Mouse (Mus musculus) midbrain, postnatal 0 days (tissue): ENCODE measurements at regions not wholly inside any gene's neighbourhood (a gene's known extent, or its start where the extent isn't known, plus 50 kb on each side); places are given as distances from the start of the nearest gene placed in this dataset.

Experiments
- ATAC-seq: fragments of 200-750 bp; cut with Nextera tagmentation; 2 replicates; pipeline ENCODE4 v1.8.0; 2017; ENCODE audit warnings: moderate number of reproducible peaks, mild to moderate bottlenecking, moderate TSS enrichment, moderate library complexity; ENCODE audit not compliant: low FRiP score
- DNase-seq: peaks from one replicate; pipeline ENCODE4 v3.0.0-alpha.2; 2015; ENCODE audit warnings: low spot score
- H3K27ac ChIP-seq: fragments of 300-500 bp; sonication (generic); 2 replicates; pipeline ENCODE4 v1.5.1; 2014; ENCODE audit warnings: low read depth, mild to moderate bottlenecking, low read length, mixed read lengths
- H3K27me3 ChIP-seq: fragments of 300-500 bp; sonication (generic); 2 replicates; pipeline ENCODE4 v1.6.1; 2014; ENCODE audit warnings: low read length, control low read depth, mixed read lengths; ENCODE audit not compliant: insufficient read depth
- H3K36me3 ChIP-seq: fragments of 300-500 bp; sonication (generic); 2 replicates; pipeline ENCODE4 v1.6.1; 2014; ENCODE audit warnings: low read length, control low read depth, mixed read lengths; ENCODE audit not compliant: insufficient read depth
- H3K4me1 ChIP-seq: fragments of 300-500 bp; sonication (generic); 2 replicates; pipeline ENCODE4 v1.6.1; 2014; ENCODE audit warnings: mild to moderate bottlenecking, control low read depth, antibody characterized with exemption, low read length, mixed read lengths; ENCODE audit not compliant: insufficient read depth
- H3K4me2 ChIP-seq: fragments of 300-500 bp; sonication (generic); 2 replicates; pipeline ENCODE4 v1.6.1; 2014; ENCODE audit warnings: low read depth, mild to moderate bottlenecking, low read length, mixed read lengths; ENCODE audit not compliant: poor library complexity, severe bottlenecking
- H3K4me3 ChIP-seq: fragments of 300-500 bp; sonication (generic); 2 replicates; pipeline ENCODE4 v1.5.1; 2014; ENCODE audit warnings: low read depth, mild to moderate bottlenecking, low read length, moderate library complexity
- H3K9ac ChIP-seq: fragments of 300-500 bp; sonication (generic); replicated peaks from 2 replicates; pipeline ENCODE4 v1.6.1; 2014; ENCODE audit warnings: mild to moderate bottlenecking, low read length, moderate library complexity, mixed read lengths; ENCODE audit not compliant: poor library complexity, severe bottlenecking
- H3K9me3 ChIP-seq: fragments of 300-500 bp; sonication (generic); 2 replicates; pipeline ENCODE4 v1.6.1; 2016; ENCODE audit warnings: low read length, control low read depth
- CTCF ChIP-seq: IDR thresholded peaks from 2 replicates; pipeline ENCODE4 v1.5.1; 2016; ENCODE audit warnings: antibody characterized with exemption, mild to moderate bottlenecking
- WGBS: fragments of 180-500 bp; shearing (Covaris S2); extraction: QIAGEN DNeasy Blood & Tissue Kit; methylation state at CpG from one replicate; pipeline ENCODE4 v1.1.7; 2014; 5-methylcytosine and 5-hydroxymethylcytosine counted together

GRCm38 (mm10) chr1:88945868-88946267, 124.3 kb upstream of the Sh3bp4 start:
- no peaks in the 10 kb centered on the region for H3K4me1 ChIP-seq
- no peak overlapping the region for H3K4me3 ChIP-seq
- H3K27me3 ChIP-seq, result no peaks in the 10 kb centered on the region
- 91% methylated on average over 10 of the region's 10 CpGs for WGBS
- ATAC-seq (no peak), DNase-seq (no peak)
- no peak overlapping the region for H3K4me2 ChIP-seq
- no peak for TF ChIP-seq CTCF
- H3K36me3 ChIP-seq, result no peaks in the 10 kb centered on the region
- no peaks in the 10 kb centered on the region for H3K9me3 ChIP-seq
- no peak overlapping the region for H3K9ac ChIP-seq
- H3K27ac ChIP-seq, result no peak overlapping the region

DNA sequence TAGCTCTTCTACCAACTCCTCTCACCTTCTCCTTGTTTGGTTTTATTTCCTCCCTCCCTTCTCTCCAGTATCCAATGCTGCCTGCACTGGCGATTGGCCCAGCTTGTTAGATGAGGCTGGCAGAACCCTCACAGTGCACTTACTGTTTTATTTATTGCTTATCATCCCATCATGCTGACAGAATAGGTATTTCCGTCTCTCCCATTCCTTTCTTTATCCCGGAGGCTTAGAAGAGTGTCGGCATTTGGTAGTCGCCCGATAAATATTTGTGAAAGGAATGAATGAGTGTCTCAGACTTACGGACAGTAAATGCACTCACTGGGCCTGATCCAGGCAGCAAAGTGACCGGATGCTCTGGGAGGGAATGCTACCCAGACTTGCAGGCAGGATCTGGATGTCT, 123.8 kb upstream of the Sh3bp4 start:
- Histone ChIP-seq H3K4me3 (no peak overlapping the region), H3K9me3 (no peaks in the 10 kb centered on the region), H3K9ac (no peak overlapping the region), H3K4me1 (no peaks in the 10 kb centered on the region), H3K27ac (no peak overlapping the region), H3K4me2 (no peak overlapping the region), H3K27me3 (no peaks in the 10 kb centered on the region), H3K36me3 (no peaks in the 10 kb centered on the region)
- no peak for TF ChIP-seq CTCF
- WGBS, result 82% methylated on average over 8 of the region's 8 CpGs
- DNase-seq, result no peak
- no peak for ATAC-seq

GRCm38 (mm10) chr1:88949911-88950310, 120.3 kb upstream of the Sh3bp4 start:
- Histone ChIP-seq H3K4me2 (no peak overlapping the region), H3K9me3 (no peaks in the 10 kb centered on the region), H3K36me3 (no peaks in the 10 kb centered on the region), H3K9ac (no peak overlapping the region), H3K4me1 (no peaks in the 10 kb centered on the region), H3K27ac (no peak overlapping the region), H3K4me3 (no peak overlapping the region), H3K27me3 (no peaks in the 10 kb centered on the region)
- whole genome bisulfite sequencing, result 59% methylated on average over 1 of the region's 1 CpGs
- no peak for DNase-seq
- no peak for TF ChIP-seq CTCF
- ATAC-seq, result no peak

- no peaks in the 10 kb centered on the region for H3K4me1 ChIP-seq
- H3K4me3 ChIP-seq, result no peak overlapping the region
- ATAC-seq (no peak), DNase-seq (no peak)
- no peak for TF ChIP-seq CTCF
- no peak overlapping the region for H3K4me2 ChIP-seq
- no peak overlapping the region for H3K27ac ChIP-seq
- H3K9me3 ChIP-seq, result no peaks in the 10 kb centered on the region
- H3K9ac ChIP-seq, result no peak overlapping the region
- no peaks in the 10 kb centered on the region for H3K27me3 ChIP-seq
- H3K36me3 ChIP-seq, result no peaks in the 10 kb centered on the region
- 89% methylated on average over 4 of the region's 4 CpGs for WGBS
Measured at GRCm38 (mm10) chr1:88953516-88953915, 116.7 kb upstream of the Sh3bp4 start.

GRCm38 (mm10) chr1:88954784-88955183, 115.4 kb upstream of the Sh3bp4 start:
- WGBS, result 92% methylated on average over 5 of the region's 5 CpGs
- no peaks in the 10 kb centered on the region for H3K36me3 ChIP-seq
- no peak overlapping the region for H3K27ac ChIP-seq
- H3K4me3 ChIP-seq, result no peak overlapping the region
- H3K27me3 ChIP-seq, result no peaks in the 10 kb centered on the region
- no peaks in the 10 kb centered on the region for H3K4me1 ChIP-seq
- DNase-seq (no peak), ATAC-seq (no peak)
- no peak overlapping the region for H3K4me2 ChIP-seq
- H3K9me3 ChIP-seq, result no peaks in the 10 kb centered on the region
- TF ChIP-seq CTCF, result no peak
- no peak overlapping the region for H3K9ac ChIP-seq

DNA sequence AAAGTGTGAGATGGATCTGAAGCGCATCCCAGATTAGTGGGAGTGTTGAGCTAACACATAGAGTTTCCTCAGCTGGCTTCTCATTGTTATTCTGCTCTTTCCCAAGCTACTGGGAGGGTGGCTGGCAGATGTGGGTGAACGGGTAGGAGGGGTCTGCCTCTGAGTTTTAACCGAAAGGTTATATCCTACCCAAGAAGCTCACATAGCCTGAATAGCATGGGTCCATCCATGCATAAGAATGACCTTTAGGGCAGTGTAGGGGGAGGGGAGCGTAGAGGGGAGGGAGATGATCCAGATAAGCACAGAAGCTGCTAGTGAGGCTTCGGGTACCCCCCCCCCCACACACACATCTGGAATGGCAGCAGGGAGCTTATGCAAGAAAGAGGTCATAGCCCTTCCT, 113.2 kb upstream of the Sh3bp4 start:
- DNase-seq (no peak), ATAC-seq (no peak)
- WGBS, result 61% methylated on average over 5 of the region's 5 CpGs
- H3K27me3 ChIP-seq, result no peaks in the 10 kb centered on the region
- H3K27ac ChIP-seq, result no peak overlapping the region
- H3K9ac ChIP-seq, result no peak overlapping the region
- no peak overlapping the region for H3K4me3 ChIP-seq
- no peak for TF ChIP-seq CTCF
- no peaks in the 10 kb centered on the region for H3K4me1 ChIP-seq
- no peak overlapping the region for H3K4me2 ChIP-seq
- no peaks in the 10 kb centered on the region for H3K9me3 ChIP-seq
- H3K36me3 ChIP-seq, result no peaks in the 10 kb centered on the region

GRCm38 (mm10) chr1:88959715-88960114, 110.5 kb upstream of the Sh3bp4 start:
- H3K9me3 ChIP-seq, result no peaks in the 10 kb centered on the region
- ATAC-seq, result no peak
- H3K27me3 ChIP-seq, result no peaks in the 10 kb centered on the region
- no peak for TF ChIP-seq CTCF
- no peak overlapping the region for H3K9ac ChIP-seq
- H3K4me2 ChIP-seq, result no peak overlapping the region
- DNase-seq, result no peak
- H3K36me3 ChIP-seq, result no peaks in the 10 kb centered on the region
- no peak overlapping the region for H3K27ac ChIP-seq
- WGBS, result 72% methylated on average over 4 of the region's 4 CpGs
- no peaks in the 10 kb centered on the region for H3K4me1 ChIP-seq
- no peak overlapping the region for H3K4me3 ChIP-seq
